Comparison of ENCODE assay signal across 8 mouse cellular contexts in the genomic region with DNA sequence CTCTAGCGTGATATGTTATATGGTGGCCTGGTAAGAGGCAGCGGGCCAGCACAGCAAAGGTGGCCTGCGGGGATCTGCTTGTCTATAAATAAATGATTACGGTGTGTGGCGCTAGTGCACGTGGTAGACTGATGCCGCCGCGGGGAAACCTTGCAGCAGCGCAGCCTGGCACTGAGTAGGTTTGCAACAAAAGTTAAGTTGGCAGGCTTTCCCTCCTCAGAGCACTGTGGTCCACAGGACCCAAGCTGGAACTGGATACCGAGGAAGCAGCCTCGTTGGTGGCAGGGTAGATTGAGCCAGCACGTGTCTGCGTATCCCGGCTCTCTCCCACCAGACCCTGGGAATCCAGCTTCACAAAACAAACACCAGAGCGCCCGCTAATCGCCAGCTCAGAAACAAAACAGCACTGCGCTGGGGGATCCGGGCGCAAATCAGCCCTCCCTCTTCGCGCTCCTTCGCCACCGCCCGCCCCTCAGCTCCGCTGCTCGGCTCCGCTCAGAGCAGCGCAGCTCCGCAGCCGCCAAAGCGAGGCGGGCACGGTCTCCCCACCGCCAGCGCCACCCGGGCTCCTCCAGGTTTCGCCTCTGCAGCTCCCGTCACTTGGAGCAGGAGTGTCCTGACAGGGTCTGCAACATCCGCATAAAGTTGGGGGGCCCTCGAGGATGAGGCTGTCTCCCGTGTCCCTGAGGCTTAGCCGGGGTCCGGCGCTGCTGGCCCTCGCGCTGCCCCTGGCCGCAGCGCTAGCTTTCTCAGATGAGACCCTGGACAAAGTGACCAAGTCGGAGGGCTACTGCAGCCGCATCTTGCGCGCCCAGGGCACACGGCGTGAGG. TPM values are rescaled to one million over a fixed set of nuclear protein-coding genes. Genes with fewer than 3 reads are reported as not detected.
DNase-seq lines count a peak whose midpoint lies in the region; ATAC-seq and TF ChIP-seq lines count a peak whose summit lies in the region.

Spon1 (plus strand) TSS at position 332 of the 831 bp plus-strand sequence.

- H3K4me2 ChIP-seq in hindbrain, postnatal 0 days (ENCODE audit: low read depth, low read length) = peak within 1 kb of the TSS; percentile 83
- peak within 1 kb of the TSS; percentile 99 for H3K4me2 ChIP-seq in limb, embryonic 11.5 days (ENCODE audit: low read depth, severe bottlenecking)

- DNase-seq in adrenal gland, postnatal 36 days = peak; percentile 12 to 22
- DNase-seq in embryo, embryonic 10.5 days (ENCODE audit: low spot score) = peak; percentile 81
- DNase-seq in gastrocnemius, postnatal 25 days = peak; percentile 40
- DNase-seq in hindbrain, postnatal 0 days (ENCODE audit: low spot score) = peak; percentile 85
- DNase-seq in limb, embryonic 11.5 days (ENCODE audit: low spot score) = peak; percentile 76
- peak; percentile 80 for DNase-seq in midbrain, embryonic 10.5 days (ENCODE audit: low spot score)

- H3K27ac ChIP-seq in hindbrain, postnatal 0 days = peak within 1 kb of the TSS; percentile 21
- H3K27ac ChIP-seq in limb, embryonic 11.5 days (replicated peaks; ENCODE audit: low read depth, low read length) = no peak within 1 kb of the TSS
- peak within 1 kb of the TSS; percentile 88 for H3K27ac ChIP-seq in midbrain, embryonic 10.5 days (replicated peaks)
- H3K27ac ChIP-seq in small intestine, adult 2 months (ENCODE audit: insufficient read depth, low read depth, low read length) = no peak within 1 kb of the TSS

- 0 out of 2 replicates have a peak, but pooled peaks have one; percentile 1 for TF ChIP-seq CTCF in hindbrain, postnatal 0 days (IDR thresholded peaks at IDR 0.05; ENCODE audit: low read depth)
- no peak for TF ChIP-seq CTCF in small intestine, adult 2 months (IDR thresholded peaks at IDR 0.05; ENCODE audit: extremely low read depth, insufficient read length, insufficient replicate concordance, low read depth, low read length)

- H3K9ac ChIP-seq in hindbrain, postnatal 0 days (replicated peaks; ENCODE audit: low read length) = peak within 1 kb of the TSS; percentile 56
- peak within 1 kb of the TSS; percentile 53 for H3K9ac ChIP-seq in limb, embryonic 11.5 days (ENCODE audit: low read length)

- ATAC-seq in hindbrain, postnatal 0 days = peak; percentile 95
- peak; percentile 82 for ATAC-seq in limb, embryonic 11.5 days (ENCODE audit: insufficient number of reproducible peaks, low FRiP score, low TSS enrichment, low read depth)
- no peak for ATAC-seq in erythroblast, adult 5-6 weeks (replicated peaks; ENCODE audit: low FRiP score, poor library complexity, severe bottlenecking)

- H3K27me3 ChIP-seq in hindbrain, postnatal 0 days (ENCODE audit: insufficient read depth, low read length) = no peaks in the 10 kb centered on the region
- peaks cover 23% of the 10 kb centered on the region for H3K27me3 ChIP-seq in limb, embryonic 11.5 days (ENCODE audit: control insufficient read depth, insufficient read depth, low read length)
- H3K27me3 ChIP-seq in midbrain, embryonic 10.5 days (ENCODE audit: low read depth, poor library complexity, severe bottlenecking) = peaks cover 52% of the 10 kb centered on the region
- H3K27me3 ChIP-seq in small intestine, adult 2 months (ENCODE audit: control insufficient read depth, insufficient read depth, low read length) = peaks cover 14% of the 10 kb centered on the region

- no peaks in the 10 kb centered on the region for H3K36me3 ChIP-seq in hindbrain, postnatal 0 days (ENCODE audit: insufficient read depth, low read length)
- no peaks in the 10 kb centered on the region for H3K36me3 ChIP-seq in limb, embryonic 11.5 days (ENCODE audit: control insufficient read depth, insufficient read depth, low read length)
- H3K36me3 ChIP-seq in midbrain, embryonic 10.5 days = 0 out of 2 replicates have a peak, but pooled peaks cover under 1% of the 10 kb centered on the region
- H3K36me3 ChIP-seq in small intestine, adult 2 months (ENCODE audit: control insufficient read depth, insufficient read depth, low read length) = no peaks in the 10 kb centered on the region

- peak within 1 kb of the TSS; percentile 52 for H3K4me3 ChIP-seq in hindbrain, postnatal 0 days (ENCODE audit: low read length)
- peak within 1 kb of the TSS; percentile 48 for H3K4me3 ChIP-seq in limb, embryonic 11.5 days (ENCODE audit: low read depth, low read length)
- H3K4me3 ChIP-seq in midbrain, embryonic 10.5 days = peak within 1 kb of the TSS; percentile 71
- H3K4me3 ChIP-seq in small intestine, adult 2 months (ENCODE audit: low read depth, low read length) = peak within 1 kb of the TSS; percentile 56

- 0 out of 2 replicates have a peak, but pooled peaks cover 4% of the 10 kb centered on the region for H3K4me1 ChIP-seq in hindbrain, postnatal 0 days (ENCODE audit: insufficient read depth, low read length)
- H3K4me1 ChIP-seq in limb, embryonic 11.5 days (ENCODE audit: control insufficient read depth, insufficient read depth, low read length) = peaks cover 7% of the 10 kb centered on the region; the same call in 1 of the 2 replicates
- peaks cover 56% of the 10 kb centered on the region for H3K4me1 ChIP-seq in midbrain, embryonic 10.5 days
- H3K4me1 ChIP-seq in small intestine, adult 2 months (ENCODE audit: control insufficient read depth, insufficient read depth, insufficient read length, low read length) = peaks cover 9% of the 10 kb centered on the region; the same call in 1 of the 2 replicates

- no peak for TF ChIP-seq POLR2A in small intestine, adult 2 months (IDR thresholded peaks at IDR 0.05; ENCODE audit: low read depth, low read length)

- under 1% methylated on average over 56 of the region's 56 CpGs for WGBS in hindbrain, postnatal 0 days
- under 1% methylated on average over 56 of the region's 56 CpGs for WGBS in limb, embryonic 11.5 days
- under 1% methylated on average over 56 of the region's 56 CpGs for WGBS in midbrain, embryonic 10.5 days
- under 1% methylated on average over 55 of the region's 56 CpGs for WGBS in small intestine, adult 2 months

- H3K9me3 ChIP-seq in hindbrain, postnatal 0 days (ENCODE audit: low read length) = 0 out of 2 replicates have a peak, but pooled peaks cover 4% of the 10 kb centered on the region
- no peaks in the 10 kb centered on the region for H3K9me3 ChIP-seq in limb, embryonic 11.5 days (ENCODE audit: control insufficient read depth, low read length)
- H3K9me3 ChIP-seq in midbrain, embryonic 10.5 days (replicated peaks) = peaks cover 8% of the 10 kb centered on the region; the same call in 1 of the 2 replicates

RNA-seq across cellular contexts. Expression of gene Spon1, which starts in this region (rescaled TPM):
- total RNA-seq in adrenal gland, postnatal 36 days (2021) = 10 to 100 TPM in 1 of 2 experiments, 1 to 10 TPM in 1; 9.7 to 12.4 TPM
- total RNA-seq in gastrocnemius, postnatal 25 days (2021) = 1 to 10 TPM; 3.0 to 6.6 TPM
- 42.6 and 43.8 TPM in 2 replicates for total RNA-seq in hindbrain, postnatal 0 days (2014; rRNA removed)
- polyA plus RNA-seq in hindbrain, postnatal 0 days (2015; fragmentation: Nextera tagmentation; extraction: Ambion mirVana) = 50.3 TPM in 2 replicates
- 3.8 and 4.0 TPM in 2 replicates for polyA plus RNA-seq in limb, embryonic 11.5 days (2014; fragmentation: Nextera tagmentation; extraction: Ambion mirVana)
- 73.1 and 75.6 TPM in 2 replicates for polyA plus RNA-seq in midbrain, embryonic 10.5 days (2016; fragmentation: Nextera tagmentation; extraction: Ambion mirVana)
- 3.0 and 3.3 TPM in 2 replicates for polyA plus RNA-seq in small intestine, adult 2 months (2012; rRNA removed)
- total RNA-seq in erythroblast, adult 5-6 weeks (2015; ENCODE audit: low replicate concordance) = not detected in 2 replicates
- total RNA-seq in erythroblast, adult 5-6 weeks (2017; ENCODE audit: low replicate concordance) = 0.14 and 0.17 TPM in 2 replicates

Comparison
In these comparisons a context has a peak if more than half of its experiments do, and no peak if none do; other contexts are left out.
1. RNA of gene Spon1 (polyA plus RNA-seq): 73.1 to 75.6 TPM in midbrain, embryonic 10.5 days and 50.3 TPM in hindbrain, postnatal 0 days; 3.8 to 4.0 TPM in limb, embryonic 11.5 days and 3.0 to 3.3 TPM in small intestine, adult 2 months; every median in the first group is over 10 times any median in the second.
2. DNase-seq: peak in every context shown above with its lines; median percentile 85 in hindbrain, postnatal 0 days; 81 in embryo, embryonic 10.5 days; 80 in midbrain, embryonic 10.5 days; 76 in limb, embryonic 11.5 days; 40 in gastrocnemius, postnatal 25 days; 17 in adrenal gland, postnatal 36 days.
3. H3K27ac ChIP-seq: peak in hindbrain, postnatal 0 days (single experiment) and midbrain, embryonic 10.5 days (single experiment); none in limb, embryonic 11.5 days (single experiment) and small intestine, adult 2 months (single experiment).
4. Peak in every context shown above with its lines, with median percentiles within 50 percentile points of each other: H3K4me3 ChIP-seq.